Mouse (Mus musculus) skeletal muscle tissue, adult 2 months (tissue): ENCODE measurements around the gene Vcl.

Experiments used
- DNase-seq: peaks from one replicate; pipeline ENCODE4 v3.0.0-alpha.2; 2012; ENCODE audit warnings: low read depth, low spot score

Gene Vcl

DNA sequence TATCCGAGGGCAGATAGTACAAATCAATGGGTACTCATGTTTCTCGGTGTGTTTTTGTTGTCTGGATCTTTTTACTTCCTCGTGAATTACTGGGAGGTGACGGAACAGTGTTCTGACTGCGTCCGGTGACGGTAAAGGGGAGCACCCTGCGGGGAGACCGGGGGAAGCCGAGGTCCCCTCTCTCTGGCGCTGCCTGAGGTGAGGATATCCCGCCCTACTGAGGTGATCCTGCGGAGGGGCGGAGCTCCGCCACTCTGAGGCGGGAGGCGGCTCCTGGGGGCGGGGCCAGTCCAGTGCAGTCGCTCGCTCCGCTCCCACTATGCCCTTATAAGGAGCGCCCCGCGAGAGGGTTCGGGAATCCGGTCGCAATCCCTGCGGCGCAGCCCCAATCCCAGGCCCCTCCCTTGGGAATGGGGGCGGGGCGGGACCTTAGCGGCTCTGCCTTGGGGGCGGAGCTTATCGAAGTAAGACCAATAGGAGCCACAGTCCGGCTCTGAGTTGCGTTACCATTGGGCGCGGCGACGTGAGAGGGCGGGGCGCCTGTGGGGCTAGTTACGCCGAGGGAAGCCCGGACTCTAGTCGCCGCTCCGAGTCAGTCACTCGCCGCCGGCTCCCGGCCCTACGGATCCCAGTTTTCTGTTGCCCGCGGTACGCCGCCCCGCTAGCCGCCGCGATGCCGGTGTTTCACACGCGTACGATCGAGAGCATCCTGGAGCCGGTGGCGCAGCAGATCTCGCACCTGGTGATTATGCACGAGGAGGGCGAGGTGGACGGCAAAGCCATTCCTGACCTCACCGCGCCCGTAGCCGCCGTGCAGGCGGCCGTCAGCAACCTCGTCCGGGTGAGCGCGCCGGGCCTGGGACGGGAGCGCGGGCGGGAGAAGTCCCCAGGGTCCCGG is at the start of gene Vcl:
TSS of gene Vcl (plus strand) at position 551 of the 898 bp plus-strand sequence.
- DNase-seq, result peak; percentile 99

DNA sequence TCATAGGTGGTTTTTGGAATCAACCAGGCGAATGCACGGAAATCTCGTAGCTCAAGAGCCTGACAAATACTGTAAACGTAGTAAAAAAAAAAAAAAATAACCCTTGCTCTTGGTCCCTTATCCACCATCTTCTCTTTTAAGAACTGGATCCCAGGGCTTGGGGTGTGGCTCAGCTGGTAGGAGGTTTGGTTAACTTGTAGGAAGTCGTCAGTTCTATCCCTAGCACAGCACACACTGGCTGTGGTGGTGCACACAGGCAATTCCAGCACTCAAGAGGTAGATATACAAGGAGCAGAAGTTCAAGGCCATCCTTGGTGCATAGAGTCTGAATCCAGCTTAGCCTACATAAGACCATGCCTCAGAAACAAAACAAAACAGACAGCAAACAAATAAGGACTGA is 44.5 kb upstream of the Vcl start:
- no peak for DNase-seq

DNA sequence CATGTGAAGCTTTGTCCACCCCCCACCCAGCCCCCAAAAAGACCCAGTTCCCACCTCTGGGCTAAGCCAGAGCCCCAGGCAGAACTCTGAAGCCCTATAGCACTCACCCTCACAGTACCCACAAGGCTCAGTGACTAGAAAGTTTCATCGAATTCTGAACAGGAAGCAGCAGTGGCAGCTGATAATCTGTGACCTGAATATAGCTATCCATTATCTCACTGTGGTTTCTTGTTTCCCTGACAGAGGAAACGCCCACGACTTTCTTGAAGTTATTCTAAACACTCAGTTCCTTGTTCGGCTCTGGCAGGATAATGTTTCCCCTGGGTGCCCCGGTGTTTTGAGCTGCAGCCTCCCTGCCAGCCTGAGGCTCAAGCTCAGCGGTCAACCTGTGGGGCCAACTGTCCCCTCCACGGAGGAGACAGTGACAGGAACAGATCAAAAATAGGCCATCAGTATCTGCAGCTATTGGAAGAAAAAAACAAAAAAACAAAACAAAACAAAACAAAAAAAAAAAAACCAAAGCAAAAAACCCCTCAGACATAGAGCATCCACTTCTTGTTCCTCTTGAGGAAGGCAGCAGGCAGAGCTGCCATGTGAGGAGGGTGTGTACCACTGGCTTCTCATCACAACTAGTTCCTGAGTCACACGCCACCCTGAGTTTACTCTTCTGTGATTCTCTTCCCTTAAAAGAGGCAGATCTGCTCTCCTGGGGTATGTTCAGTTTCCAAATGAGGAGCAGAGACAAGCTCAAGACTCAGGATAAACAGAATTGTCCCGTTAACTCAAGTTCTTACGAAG is 43.9 kb upstream of the Vcl start:
- DNase-seq, result peak; percentile 43

DNA sequence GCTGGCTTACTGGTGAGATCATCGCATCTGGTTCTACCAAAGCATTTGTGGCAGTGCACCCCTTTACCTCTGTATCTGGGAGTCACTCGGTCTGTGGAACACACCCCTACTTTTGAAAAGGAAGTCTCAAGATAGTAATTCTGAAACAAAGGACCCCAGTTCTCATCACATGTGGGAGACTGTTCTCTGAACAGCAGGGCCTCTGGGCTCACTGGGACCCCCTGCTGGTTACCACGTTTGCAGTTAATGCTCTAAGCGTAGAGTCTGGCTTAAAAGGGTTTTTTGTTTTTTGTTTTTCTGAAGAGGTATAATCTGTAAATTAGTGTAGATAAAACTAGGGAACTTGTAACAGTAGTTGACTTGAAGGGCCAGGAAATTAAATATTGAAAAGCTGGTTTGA is 42.9 kb upstream of the Vcl start:
- DNase-seq, result no peak

DNA sequence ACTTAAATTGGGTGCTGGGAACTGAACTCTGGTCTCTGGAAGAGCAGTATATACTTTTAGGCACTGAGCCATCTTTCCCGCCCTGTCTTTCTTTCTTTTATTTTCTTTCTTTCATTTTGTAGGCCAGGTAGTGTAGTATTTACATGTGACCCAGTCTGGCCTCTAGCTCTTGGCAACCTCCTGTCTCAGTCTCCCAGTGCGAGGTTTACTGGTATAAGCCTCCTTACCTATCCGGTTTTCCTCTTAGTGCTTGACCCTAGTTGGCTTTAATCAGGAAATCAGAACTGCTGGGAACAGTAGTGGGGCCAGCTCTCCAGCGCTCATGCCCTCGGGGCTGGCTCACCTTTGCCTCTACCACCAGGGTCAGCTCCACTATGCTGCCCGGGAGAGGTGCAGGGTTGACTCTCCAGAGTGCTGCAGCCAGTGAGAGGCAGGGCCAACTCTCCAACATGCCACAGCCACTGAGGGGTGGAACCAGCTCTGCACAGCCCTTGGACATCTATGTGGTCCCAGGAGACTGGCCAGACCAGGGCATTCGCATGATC is 41.6 kb upstream of the Vcl start:
- DNase-seq, result no peak

DNA sequence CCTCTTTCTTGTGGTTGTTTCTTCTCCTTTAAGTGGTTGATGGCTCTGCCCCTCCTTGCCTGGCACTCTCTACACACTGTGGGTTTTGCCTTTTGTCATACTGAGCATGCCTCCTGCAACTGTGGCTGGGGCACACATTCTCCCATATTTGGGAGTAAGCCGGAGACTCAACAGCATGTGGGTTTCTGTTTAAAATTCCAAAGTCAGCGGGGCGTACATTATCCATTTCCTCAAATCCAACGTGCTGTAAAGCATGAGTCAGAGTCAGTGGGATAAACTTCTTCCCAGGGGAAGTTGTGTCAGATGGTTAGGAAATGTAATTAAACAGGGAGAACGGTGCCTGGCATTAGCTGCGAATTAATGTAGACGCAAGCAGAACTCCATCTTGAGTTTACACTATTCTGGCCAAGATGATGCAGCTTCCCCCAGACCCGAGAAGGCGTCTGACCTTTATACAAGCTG is 37.2 kb upstream of the Vcl start:
- DNase-seq, result peak; percentile 49

DNA sequence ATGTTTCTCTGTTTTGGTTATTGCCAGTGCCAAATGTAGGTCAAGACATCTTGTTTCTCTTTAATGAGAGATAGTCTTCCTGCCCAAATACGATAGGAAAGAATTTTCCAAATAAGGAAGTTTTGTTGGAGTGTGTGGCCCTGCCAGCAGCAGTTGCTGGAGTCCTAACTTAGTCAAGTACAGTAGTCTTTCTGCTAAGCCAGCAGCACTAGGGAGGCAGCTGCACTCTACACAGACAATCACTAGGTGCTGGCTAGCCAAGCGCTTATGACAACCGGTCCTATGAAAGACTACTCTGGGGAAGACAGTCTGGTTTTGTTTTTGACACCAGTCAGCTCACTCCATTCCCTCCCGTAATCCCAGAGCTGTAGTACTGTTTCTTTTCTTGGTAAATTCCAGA is 35.4 kb upstream of the Vcl start:
- DNase-seq, result peak; percentile 39

DNA sequence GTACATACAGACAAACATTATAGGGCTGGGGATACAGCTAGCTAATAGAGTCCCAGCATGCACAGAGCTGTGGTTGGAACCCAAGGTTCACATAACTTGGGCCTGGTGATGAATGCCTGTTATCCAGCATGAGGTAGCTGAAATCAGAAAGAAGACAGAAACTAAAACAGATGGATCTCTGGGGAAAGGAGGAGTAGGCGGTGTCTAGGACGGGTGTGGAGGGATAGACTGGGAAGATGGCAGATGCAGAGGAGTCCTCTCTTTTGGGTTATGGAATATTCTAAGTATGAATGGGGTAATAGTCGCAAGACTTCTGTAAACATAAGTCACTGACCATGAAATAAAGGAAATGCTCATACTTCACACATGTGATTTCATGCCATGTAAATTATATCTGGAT is 27.9 kb upstream of the Vcl start:
- DNase-seq, result no peak

DNA sequence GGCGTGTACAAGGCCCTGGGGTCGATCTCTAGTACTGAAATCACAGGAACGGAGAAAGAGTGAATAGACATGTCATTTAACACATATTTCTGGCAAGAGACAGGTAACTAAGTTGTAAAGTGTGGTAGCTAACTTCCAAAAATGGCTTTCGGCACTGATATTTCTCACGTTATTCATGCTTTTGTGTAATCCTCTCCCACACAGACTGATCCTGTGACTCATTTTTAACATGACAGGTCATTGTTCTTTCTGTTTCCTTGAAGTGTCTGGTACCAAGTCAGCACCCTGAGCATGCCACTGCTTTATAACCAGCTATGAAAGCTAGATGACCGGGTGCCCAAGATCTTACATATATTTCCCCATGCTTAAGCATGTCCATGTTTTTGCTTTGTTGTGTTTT is 26.1 kb upstream of the Vcl start:
- DNase-seq, result no peak

DNA sequence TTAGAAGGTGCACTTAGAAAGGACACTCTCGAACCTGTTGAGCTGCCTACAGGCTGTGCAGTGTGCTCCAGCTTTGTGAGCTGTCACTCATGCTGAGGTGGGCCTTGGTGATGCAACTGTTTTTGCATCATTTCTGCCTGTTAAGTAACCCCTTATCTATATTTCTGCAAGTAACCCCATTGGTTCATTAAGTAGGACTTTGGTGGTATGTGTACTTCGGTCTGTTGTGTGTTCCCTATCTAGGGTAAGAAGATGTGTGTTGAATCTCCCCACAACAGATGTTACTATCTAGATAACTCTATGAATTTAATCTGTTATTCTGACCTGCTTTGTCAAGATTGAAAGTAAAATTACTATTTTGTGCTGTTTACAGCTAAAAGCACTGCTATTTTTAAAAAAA is 17.4 kb upstream of the Vcl start:
- DNase-seq, result no peak

DNA sequence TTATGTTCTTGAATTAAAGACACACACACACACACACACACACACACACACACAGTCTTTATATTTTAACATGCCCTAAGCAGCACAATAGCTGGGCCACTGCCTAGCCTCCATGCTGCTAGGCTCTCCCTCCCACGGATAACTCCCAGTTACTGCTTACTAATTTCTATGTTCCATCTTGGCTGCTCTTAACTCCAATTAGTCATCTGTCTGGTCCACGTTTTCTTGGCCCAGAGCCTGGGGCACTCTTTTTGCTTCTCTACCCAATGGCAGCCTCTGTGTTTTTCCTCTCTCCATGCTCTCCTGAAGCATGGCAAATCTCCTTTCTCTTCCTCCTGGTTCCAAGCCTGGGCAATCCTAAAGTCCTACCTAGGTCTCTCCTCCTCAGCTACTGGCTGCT is 14.8 kb upstream of the Vcl start:
- DNase-seq, result no peak

DNA sequence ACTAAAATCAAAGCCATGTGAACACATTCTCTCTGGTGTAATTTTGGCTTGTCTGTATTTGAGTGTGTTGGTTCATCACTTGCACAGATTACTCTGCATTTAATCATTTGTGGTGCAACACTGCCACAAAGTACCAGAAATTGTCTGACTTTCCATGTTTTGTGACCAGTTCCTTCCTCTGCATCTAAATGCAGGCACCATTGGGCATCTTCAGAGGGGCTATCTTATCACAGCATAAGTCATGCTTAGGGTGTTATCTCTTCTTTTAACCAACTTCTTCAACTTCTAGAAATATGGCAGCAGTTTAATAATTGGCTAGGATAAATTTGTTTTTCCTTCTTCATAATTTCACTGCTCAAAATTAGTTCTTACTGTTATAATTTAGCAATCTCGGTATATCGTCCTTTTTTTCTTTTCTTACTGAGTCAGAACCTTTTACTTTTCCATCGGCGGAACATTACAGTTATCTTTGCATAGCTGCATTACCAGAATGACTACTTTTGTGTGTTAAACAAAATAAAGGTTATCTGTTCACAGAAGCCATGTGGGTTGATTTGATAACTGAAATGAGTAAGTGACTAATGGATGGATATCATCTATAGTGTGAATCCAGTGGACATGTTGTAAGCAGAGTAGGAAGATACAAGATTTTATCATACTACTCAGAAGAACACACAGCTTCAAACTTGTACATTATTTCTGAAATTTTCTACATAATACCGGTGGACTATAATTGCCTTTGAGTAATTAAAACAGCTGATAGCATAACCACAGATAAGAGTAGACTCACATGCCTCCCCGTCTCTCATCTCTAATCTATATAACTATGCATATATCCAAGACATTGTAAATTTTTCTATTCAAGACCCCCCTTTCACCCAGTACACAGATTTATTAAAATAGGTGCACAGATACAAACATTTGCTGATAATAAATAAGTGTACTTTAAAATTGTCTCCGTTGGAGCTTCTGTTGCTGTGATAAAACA is 12.3 kb upstream of the Vcl start:
- DNase-seq, result no peak

DNA sequence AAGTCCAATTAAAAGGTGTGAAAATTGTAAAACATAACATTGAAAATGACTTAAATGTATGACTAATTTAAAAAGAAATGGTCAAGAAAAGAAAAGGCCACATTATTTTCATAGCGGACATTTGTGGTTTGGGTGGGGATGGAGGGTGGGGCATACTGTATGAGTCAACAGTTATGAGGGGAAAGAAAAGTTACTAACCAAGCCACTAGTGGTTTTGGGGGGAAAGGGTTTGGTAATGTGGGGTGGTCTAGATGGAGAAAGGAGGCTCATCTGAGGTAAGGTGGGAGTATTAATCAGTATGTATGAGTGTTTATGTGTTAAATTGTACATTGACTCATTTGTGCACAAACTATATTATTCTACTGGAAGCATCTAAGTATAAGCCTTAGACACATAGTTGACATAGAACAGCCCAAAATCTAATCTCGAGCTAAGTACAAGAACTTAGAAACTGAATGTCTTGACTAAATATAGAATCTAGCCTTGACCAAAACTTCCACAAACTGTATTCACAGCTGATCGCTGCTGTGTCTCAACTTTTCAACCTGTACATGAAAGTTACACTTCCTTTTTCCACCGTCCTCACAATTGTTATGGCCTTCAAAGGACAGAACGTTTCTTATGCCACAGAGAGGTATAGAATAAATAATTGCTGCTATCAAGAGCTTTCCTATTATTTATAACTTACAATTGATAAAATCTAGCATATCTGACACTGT is 5.0 kb upstream of the Vcl start:
- DNase-seq, result no peak

DNA sequence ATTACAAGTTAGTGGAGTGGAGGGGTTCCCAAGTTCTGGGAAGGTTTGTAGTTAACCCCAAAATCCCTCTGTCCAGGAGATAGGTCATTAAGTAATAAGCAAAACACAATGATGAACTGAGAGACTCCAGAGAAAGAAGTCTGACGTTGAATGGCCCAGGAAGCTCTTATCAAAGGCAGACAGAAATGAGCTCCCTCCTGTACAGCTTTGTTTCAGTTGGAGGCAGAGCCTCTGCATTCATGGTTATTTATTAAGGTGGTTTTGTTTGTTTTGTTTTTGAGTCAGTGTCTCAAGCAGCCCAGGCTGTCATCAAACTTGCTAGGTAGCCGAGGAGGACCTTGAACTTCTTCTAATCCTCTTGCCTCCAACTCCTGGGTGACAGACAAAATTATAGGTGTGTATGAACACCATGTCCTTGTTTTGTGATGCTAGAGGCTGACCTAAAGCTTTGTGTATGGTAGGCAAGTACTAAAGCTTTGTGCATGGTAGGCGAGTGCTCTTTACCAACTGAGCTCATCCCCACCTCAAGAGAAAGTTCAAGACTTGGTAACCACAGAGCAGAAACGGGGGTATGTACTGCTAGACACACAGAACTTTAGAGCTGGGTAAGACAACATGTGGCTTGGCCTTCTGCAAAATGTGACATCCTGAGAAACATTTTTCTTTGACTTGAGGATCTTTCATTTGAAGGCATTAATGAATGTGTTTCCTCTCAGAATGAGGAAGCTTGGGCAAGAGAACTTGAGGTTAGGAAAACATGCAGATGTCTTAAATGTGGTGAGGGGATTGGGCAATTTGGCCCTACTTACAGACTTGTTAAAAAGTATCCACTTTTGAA is 1.5 kb upstream of the Vcl start:
- DNase-seq, result no peak

DNA sequence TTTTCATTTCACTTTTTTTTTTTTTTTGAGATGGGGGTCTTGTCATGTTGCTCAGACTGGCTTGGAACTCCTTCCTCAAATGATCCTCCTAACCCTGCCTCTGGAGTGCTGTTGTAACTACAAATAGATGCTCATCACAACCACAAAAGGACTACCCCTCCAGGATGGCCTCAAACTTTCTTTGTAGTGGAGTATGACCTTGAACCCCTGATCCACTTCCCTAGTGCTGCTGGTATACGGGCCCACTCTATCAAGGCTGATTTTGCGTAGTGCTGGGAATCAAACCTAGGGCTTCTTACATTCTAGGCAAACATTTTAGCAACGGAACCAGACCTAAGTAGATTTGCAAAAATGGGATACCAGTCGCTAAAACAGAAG is 901 bp upstream of the Vcl start:
- DNase-seq, result no peak

DNA sequence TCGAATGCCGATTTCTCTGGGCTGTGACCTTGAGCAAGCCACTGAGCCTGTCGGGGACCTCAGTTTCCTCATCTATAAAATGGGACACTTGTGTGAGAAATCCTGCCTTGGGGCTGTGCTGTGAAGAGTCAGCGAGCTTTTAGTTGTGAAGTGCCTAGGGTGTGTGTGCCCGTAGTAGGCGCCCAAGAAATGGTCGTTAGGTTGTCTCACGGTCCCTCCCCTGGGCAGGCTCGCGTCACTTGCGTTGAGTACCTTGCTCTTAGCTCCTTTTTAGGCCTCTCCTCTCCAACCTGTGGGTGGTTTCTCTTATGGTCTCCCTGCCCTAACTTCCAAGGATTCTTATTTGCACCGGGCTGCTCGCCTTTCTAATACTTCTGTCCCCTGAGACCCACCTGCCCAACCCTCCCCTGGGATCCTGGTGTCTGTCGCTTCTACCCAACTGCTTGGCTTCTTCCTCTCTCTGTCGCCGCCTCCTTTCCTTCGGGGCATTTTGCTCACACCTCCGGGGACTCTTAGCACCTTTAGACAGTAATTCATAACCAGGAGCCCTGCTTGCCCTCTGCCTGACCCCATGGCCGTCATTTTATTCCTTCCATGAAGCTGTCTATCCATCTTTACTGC is 726 bp downstream of the Vcl start:
- peak; percentile 20 for DNase-seq

DNA sequence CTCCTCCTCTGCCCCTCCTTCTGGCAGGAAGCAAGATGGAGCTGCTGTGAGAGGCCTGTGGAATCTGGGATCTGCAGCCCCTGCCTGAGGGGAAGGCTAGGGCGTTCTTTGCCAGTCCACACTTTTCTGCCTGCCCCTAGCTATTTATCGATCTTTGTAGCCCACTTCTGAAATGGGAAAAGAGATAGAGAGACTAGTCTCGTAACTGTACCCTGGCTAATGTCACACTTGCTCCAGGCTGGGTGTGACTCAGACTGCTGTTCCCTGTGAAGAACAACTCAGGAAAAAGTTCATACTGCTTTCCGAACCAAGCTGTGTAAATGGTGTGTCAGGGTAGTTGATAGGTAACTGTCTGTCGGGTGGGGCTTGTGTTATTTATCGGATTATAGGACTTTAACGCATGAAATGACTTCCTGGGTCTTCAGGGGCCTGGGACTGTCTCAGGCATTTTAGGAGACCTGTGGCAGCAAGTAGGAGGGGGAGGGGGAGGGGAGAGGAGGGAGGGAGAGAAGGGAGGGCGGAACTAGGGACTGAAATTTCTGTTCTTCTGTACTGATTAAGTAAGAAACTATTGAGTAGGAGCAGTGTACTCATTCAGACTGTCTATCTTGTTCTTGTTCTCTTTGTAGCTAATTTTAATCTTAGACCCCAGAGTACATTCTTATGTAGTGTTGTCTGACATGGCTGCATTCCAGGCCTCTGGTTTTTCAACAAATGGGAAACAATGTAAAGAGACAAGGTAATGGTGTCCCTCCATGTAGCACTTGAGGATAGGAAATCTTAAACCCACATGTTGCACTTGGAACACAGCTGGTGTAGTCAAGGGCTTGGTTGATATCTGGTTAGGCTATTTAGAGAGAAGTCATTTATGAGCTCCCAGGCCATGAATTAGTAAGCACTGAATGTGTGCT is 1.5 kb downstream of the Vcl start:
- DNase-seq, result no peak

DNA sequence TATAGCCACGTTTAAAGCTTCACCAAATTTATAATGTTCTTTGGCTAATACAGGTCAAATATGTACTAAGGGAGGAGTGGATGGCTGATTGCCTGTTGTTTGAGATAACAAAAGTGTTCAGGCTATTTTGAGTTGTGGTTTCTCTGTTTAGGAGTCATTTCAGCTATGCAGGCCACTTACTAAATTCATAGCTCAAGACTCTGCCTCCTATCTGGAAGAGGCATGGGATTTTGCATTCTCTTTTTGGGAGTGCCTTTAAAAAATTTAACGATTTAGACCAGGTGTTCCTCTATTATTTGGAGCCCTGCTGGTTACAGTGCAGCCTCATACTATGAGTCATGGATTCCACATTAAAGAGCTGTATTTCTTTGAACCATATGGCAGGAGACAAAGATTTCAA is 9.2 kb downstream of the Vcl start:
- no peak for DNase-seq
